ENCODE assay signal across 27 mouse cellular contexts in genomic region chr19:41711665-41712064, GRCm38 (mm10). TPM values are rescaled to one million over a fixed set of nuclear protein-coding genes. Genes with fewer than 3 reads are reported as not detected.
"Had no signal": no experiment of that assay in that cellular context is flagged by ENCODE, and none has a peak within 500 bp of the region (broad histone marks: within the 10 kb centered on the region; RNA-seq: fewer than 3 reads in every experiment).

No protein-coding gene starts in this region.

- H3K9me3 ChIP-seq: heart, embryonic 10.5 days; heart, embryonic 12.5 days; hindbrain, embryonic 13.5 days; hindbrain, embryonic 15.5 days; kidney, embryonic 15.5 days; limb, embryonic 13.5 days; limb, embryonic 15.5 days; liver, embryonic 12.5 days had no signal

- H3K4me3 ChIP-seq: gastrocnemius, adult 2 months; heart, embryonic 10.5 days; heart, embryonic 12.5 days; hindbrain, embryonic 13.5 days; hindbrain, embryonic 15.5 days; kidney, embryonic 15.5 days; limb, embryonic 13.5 days; limb, embryonic 15.5 days; liver, embryonic 12.5 days had no signal

- H3K4me2 ChIP-seq: heart, embryonic 12.5 days; hindbrain, embryonic 13.5 days; hindbrain, embryonic 15.5 days; kidney, embryonic 15.5 days; limb, embryonic 13.5 days; limb, embryonic 15.5 days; liver, embryonic 12.5 days had no signal

- H3K9ac ChIP-seq: heart, embryonic 12.5 days; hindbrain, embryonic 13.5 days; hindbrain, embryonic 15.5 days; kidney, embryonic 15.5 days; limb, embryonic 13.5 days; limb, embryonic 15.5 days; liver, embryonic 12.5 days; liver, embryonic 14.5 days had no signal

- H3K27ac ChIP-seq: gastrocnemius, adult 2 months; heart, embryonic 10.5 days; hindbrain, embryonic 13.5 days; hindbrain, embryonic 15.5 days; hindbrain, postnatal 0 days; kidney, embryonic 15.5 days; kidney, postnatal 0 days; limb, embryonic 13.5 days; limb, embryonic 15.5 days; liver, embryonic 12.5 days; liver, embryonic 14.5 days had no signal

- DNase-seq: gastrocnemius, adult 2 months; gastrocnemius, postnatal 10 days; gastrocnemius, postnatal 25 days; heart, adult 18-20 months; heart, postnatal 10 days; heart, postnatal 36 days; kidney, adult 11 months; kidney, adult 2 months; kidney, adult 9 months; kidney, postnatal 14 days; kidney, postnatal 36 days; layer of hippocampus, postnatal 36 days; left cerebral cortex, postnatal 4 days had no signal

- H3K4me1 ChIP-seq: liver, embryonic 12.5 days had no signal

- H3K27me3 ChIP-seq: hindbrain, embryonic 15.5 days had no signal

- H3K36me3 ChIP-seq: heart, embryonic 10.5 days; heart, embryonic 12.5 days; hindbrain, embryonic 13.5 days; hindbrain, embryonic 15.5 days; kidney, embryonic 15.5 days; limb, embryonic 13.5 days; limb, embryonic 15.5 days; liver, embryonic 12.5 days had no signal

- ATAC-seq: hindbrain, postnatal 0 days; intestine, embryonic 16.5 days; liver, embryonic 12.5 days had no signal

RNA-seq across cellular contexts. Expression of gene Slit1, which starts 31.8 kb away (rescaled TPM):
- total RNA-seq: hematopoietic stem cell, adult 5-6 weeks had no signal
- polyA plus RNA-seq: heart, embryonic 14.5 days had no signal
